In the genomic region with DNA sequence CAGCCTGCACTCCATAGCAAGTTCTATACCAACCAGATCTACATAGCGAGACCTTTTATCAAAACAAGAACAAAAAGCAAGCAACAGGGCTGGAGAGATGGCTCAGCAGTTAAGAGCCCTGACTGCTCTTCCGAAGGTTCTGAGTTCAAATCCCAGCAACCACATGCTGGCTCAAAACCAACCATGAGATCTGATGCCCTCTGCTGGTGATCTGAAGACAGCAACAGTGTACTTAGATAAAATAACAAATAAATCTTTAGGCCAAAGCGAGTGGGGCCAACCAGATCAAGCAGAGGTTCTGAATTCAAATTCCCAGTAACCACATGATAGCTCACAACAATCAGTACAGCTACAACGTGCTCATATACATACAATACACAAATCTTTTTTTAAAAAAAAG, we compare ENCODE assay signal across 12 mouse cellular contexts. TPM values are rescaled to one million over a fixed set of nuclear protein-coding genes. Genes with fewer than 3 reads are reported as not detected.
DNase-seq lines count a peak whose midpoint lies in the region; ATAC-seq and TF ChIP-seq lines count a peak whose summit lies in the region.
"Had no signal": no experiment of that assay in that cellular context is flagged by ENCODE, and none has a peak within 500 bp of the region (broad histone marks: within the 10 kb centered on the region; RNA-seq: fewer than 3 reads in every experiment).

No protein-coding gene starts in this region.

- H3K27ac ChIP-seq in intestine, postnatal 0 days (ENCODE audit: low read depth, low read length) = 0 out of 2 replicates have a peak overlapping the region, but pooled peaks have one; percentile 9
- no peak overlapping the region for H3K27ac ChIP-seq in intestine, embryonic 16.5 days (ENCODE audit: low read length)
- no peak overlapping the region for H3K27ac ChIP-seq in thymus, adult 2 months (ENCODE audit: control insufficient read depth, insufficient read depth, low read length)
- H3K27ac ChIP-seq in stomach, postnatal 0 days (replicated peaks) = no peak overlapping the region
- H3K27ac ChIP-seq: hindbrain, embryonic 12.5 days; limb, embryonic 10.5 days; midbrain, embryonic 10.5 days had no signal

- no peak for TF ChIP-seq EP300 in stomach, postnatal 0 days (optimal IDR thresholded peaks at IDR 0.05)

- H3K36me3 ChIP-seq in intestine, postnatal 0 days (ENCODE audit: control insufficient read depth, insufficient read depth) = peaks cover 7% of the 10 kb centered on the region
- H3K36me3 ChIP-seq in intestine, embryonic 16.5 days (ENCODE audit: control insufficient read depth, insufficient read depth, low read length) = no peaks in the 10 kb centered on the region
- H3K36me3 ChIP-seq in thymus, adult 2 months (ENCODE audit: control insufficient read depth, insufficient read depth, low read length) = peaks cover 9% of the 10 kb centered on the region
- peaks cover 3% of the 10 kb centered on the region; the same call in 1 of the 2 replicates for H3K36me3 ChIP-seq in stomach, postnatal 0 days (ENCODE audit: control insufficient read depth, insufficient read depth, low read length)

- 97% methylated on average over 4 of the region's 4 CpGs for WGBS in intestine, postnatal 0 days
- 94% methylated on average over 4 of the region's 4 CpGs for WGBS in intestine, embryonic 16.5 days
- 96% methylated on average over 4 of the region's 4 CpGs for WGBS in thymus, adult 2 months
- 92% methylated on average over 4 of the region's 4 CpGs for WGBS in stomach, postnatal 0 days

- H3K4me2 ChIP-seq in intestine, postnatal 0 days (replicated peaks; ENCODE audit: low read depth) = no peak overlapping the region
- H3K4me2 ChIP-seq in intestine, embryonic 16.5 days (ENCODE audit: low read depth, low read length) = no peak overlapping the region
- H3K4me2 ChIP-seq in stomach, postnatal 0 days (replicated peaks; ENCODE audit: low read depth) = no peak overlapping the region
- H3K4me2 ChIP-seq: hindbrain, embryonic 12.5 days had no signal

- TF ChIP-seq CTCF in intestine, postnatal 0 days (IDR thresholded peaks at IDR 0.05; ENCODE audit: low read depth) = peak; percentile 54
- no peak for TF ChIP-seq CTCF in thymus, adult 2 months (IDR thresholded peaks at IDR 0.05; ENCODE audit: borderline replicate concordance, control insufficient read depth, extremely low read depth, insufficient read depth, low read length, poor library complexity)
- peak; percentile 51 for TF ChIP-seq CTCF in stomach, postnatal 0 days (IDR thresholded peaks at IDR 0.05; ENCODE audit: low read depth)

- no peaks in the 10 kb centered on the region for H3K27me3 ChIP-seq in intestine, postnatal 0 days (replicated peaks; ENCODE audit: control insufficient read depth, insufficient read depth, low read length)
- no peaks in the 10 kb centered on the region for H3K27me3 ChIP-seq in intestine, embryonic 16.5 days (replicated peaks; ENCODE audit: control insufficient read depth, insufficient read depth, low read length)
- no peaks in the 10 kb centered on the region for H3K27me3 ChIP-seq in thymus, adult 2 months (ENCODE audit: control insufficient read depth, insufficient read depth, low read length)
- H3K27me3 ChIP-seq in stomach, postnatal 0 days (ENCODE audit: control insufficient read depth, insufficient read depth, low read length) = no peaks in the 10 kb centered on the region
- H3K27me3 ChIP-seq: hindbrain, embryonic 12.5 days had no signal

- H3K9me3 ChIP-seq in intestine, postnatal 0 days (ENCODE audit: control insufficient read depth) = no peaks in the 10 kb centered on the region
- H3K9me3 ChIP-seq in intestine, embryonic 16.5 days (ENCODE audit: control insufficient read depth, low read length) = no peaks in the 10 kb centered on the region
- no peaks in the 10 kb centered on the region for H3K9me3 ChIP-seq in stomach, postnatal 0 days (ENCODE audit: control insufficient read depth, low read length)
- H3K9me3 ChIP-seq: hindbrain, embryonic 12.5 days; limb, embryonic 10.5 days; midbrain, embryonic 10.5 days had no signal

- no peaks in the 10 kb centered on the region; the same call in 1 of the 2 replicates for H3K4me1 ChIP-seq in intestine, postnatal 0 days (replicated peaks; ENCODE audit: control insufficient read depth, insufficient read depth, low read length)
- H3K4me1 ChIP-seq in intestine, embryonic 16.5 days (ENCODE audit: control insufficient read depth, insufficient read depth, low read length) = peaks cover 13% of the 10 kb centered on the region
- peaks cover 3% of the 10 kb centered on the region for H3K4me1 ChIP-seq in thymus, adult 2 months (replicated peaks; ENCODE audit: control insufficient read depth, insufficient read depth, low read length)
- no peaks in the 10 kb centered on the region for H3K4me1 ChIP-seq in stomach, postnatal 0 days (replicated peaks; ENCODE audit: control insufficient read depth, insufficient read depth)

- intact Hi-C loops in heart, postnatal 36 days (cut with DNase I) = loop anchor here (10.0 kb wide), 1 partner anchor 916 kb away; no protein-coding TSS in a partner anchor

- peak; percentile 17 for DNase-seq in thymus, adult 2 months
- DNase-seq in thymus, adult 18-20 months = no peak
- peak; percentile 24 for DNase-seq in NIH3T3 (ENCODE audit: low read depth)
- no peak for DNase-seq in stomach, postnatal 0 days (ENCODE audit: low spot score)
- DNase-seq in heart, postnatal 36 days = no peak
- DNase-seq: adrenal gland, adult 8-10 months; cerebellum, adult 9-11 months had no signal

- TF ChIP-seq POLR2A in thymus, adult 2 months (IDR thresholded peaks at IDR 0.05; ENCODE audit: control insufficient read depth, extremely low read depth, insufficient read depth, low read length, poor library complexity) = no peak

- no peak overlapping the region for H3K4me3 ChIP-seq in intestine, postnatal 0 days (ENCODE audit: low read depth, low read length)
- H3K4me3 ChIP-seq in intestine, embryonic 16.5 days (ENCODE audit: low read length) = no peak overlapping the region
- H3K4me3 ChIP-seq in thymus, adult 2 months (ENCODE audit: control insufficient read depth, insufficient read depth, low read length) = no peak overlapping the region
- no peak overlapping the region for H3K4me3 ChIP-seq in stomach, postnatal 0 days (ENCODE audit: low read depth, low read length)
- H3K4me3 ChIP-seq: hindbrain, embryonic 12.5 days; limb, embryonic 10.5 days; midbrain, embryonic 10.5 days had no signal

- H3K9ac ChIP-seq in intestine, postnatal 0 days (ENCODE audit: low read depth, low read length) = no peak overlapping the region
- H3K9ac ChIP-seq in intestine, embryonic 16.5 days (ENCODE audit: low read depth, low read length) = no peak overlapping the region
- no peak overlapping the region for H3K9ac ChIP-seq in stomach, postnatal 0 days (ENCODE audit: low read length)
- H3K9ac ChIP-seq: hindbrain, embryonic 12.5 days had no signal

- no peak for ATAC-seq in intestine, postnatal 0 days
- no peak for ATAC-seq in intestine, embryonic 16.5 days
- ATAC-seq in stomach, postnatal 0 days (ENCODE audit: low FRiP score, low TSS enrichment) = no peak

RNA-seq across cellular contexts. Expression of a gene that starts 6.1 kb away (rescaled TPM):
- polyA plus RNA-seq in intestine, postnatal 0 days (2015; fragmentation: Nextera tagmentation; extraction: Ambion mirVana) = 59.7 and 61.9 TPM in 2 replicates
- polyA plus RNA-seq in intestine, embryonic 16.5 days (2015; fragmentation: Nextera tagmentation; extraction: Ambion mirVana) = 77.9 and 83.9 TPM in 2 replicates
- polyA plus RNA-seq in thymus, adult 2 months (2012; rRNA removed) = 34.7 and 38.3 TPM in 2 replicates
- 53.8 and 56.7 TPM in 2 replicates for polyA plus RNA-seq in stomach, postnatal 0 days (2015; fragmentation: Nextera tagmentation; extraction: Ambion mirVana)
- total RNA-seq in heart, postnatal 36 days (2021) = 10 to 100 TPM; 34.0 to 38.0 TPM

RNA-seq across cellular contexts. Expression of a gene that starts 36.5 kb away (rescaled TPM):
- 24.3 and 26.1 TPM in 2 replicates for polyA plus RNA-seq in intestine, postnatal 0 days (2015; fragmentation: Nextera tagmentation; extraction: Ambion mirVana)
- polyA plus RNA-seq in intestine, embryonic 16.5 days (2015; fragmentation: Nextera tagmentation; extraction: Ambion mirVana) = 28.6 and 33.3 TPM in 2 replicates
- 93.3 and 102 TPM in 2 replicates for polyA plus RNA-seq in thymus, adult 2 months (2012; rRNA removed)
- 19.8 and 21.6 TPM in 2 replicates for polyA plus RNA-seq in stomach, postnatal 0 days (2015; fragmentation: Nextera tagmentation; extraction: Ambion mirVana)
- 10 to 100 TPM; 14.8 to 17.2 TPM for total RNA-seq in heart, postnatal 36 days (2021)

Comparison
In these comparisons a context has a peak if more than half of its experiments do, and no peak if none do; other contexts are left out.
1. DNase-seq: peak in thymus, adult 2 months (single experiment) and NIH3T3 (single experiment); none in thymus, adult 18-20 months (0 of 2), stomach, postnatal 0 days (single experiment) and heart, postnatal 36 days (0 of 2).